Mouse (Mus musculus) liver, adult (tissue): ENCODE data around the gene Hist1h4c.

Experiments used
- GATA4 ChIP-seq: IDR thresholded peaks from 2 replicates; pipeline ENCODE4 v1.6.1; 2014; ENCODE audit warnings: mild to moderate bottlenecking, low read length; ENCODE audit not compliant: insufficient replicate concordance

Gene Hist1h4c

DNA sequence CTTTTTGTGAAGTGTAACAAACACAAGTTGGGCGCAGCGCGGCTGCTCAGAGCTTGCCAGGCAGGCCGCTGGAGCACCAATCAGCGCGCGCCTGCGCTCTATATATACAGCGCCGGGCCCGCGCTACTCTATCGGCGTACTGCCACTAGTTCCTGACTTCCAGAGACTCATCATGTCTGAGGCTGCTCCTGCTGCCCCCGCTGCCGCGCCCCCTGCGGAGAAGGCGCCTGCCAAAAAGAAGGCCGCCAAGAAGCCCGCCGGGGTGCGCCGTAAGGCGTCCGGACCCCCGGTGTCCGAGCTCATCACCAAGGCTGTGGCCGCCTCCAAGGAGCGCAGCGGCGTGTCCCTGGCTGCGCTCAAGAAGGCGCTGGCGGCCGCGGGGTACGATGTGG lies 40.4 kb upstream of the Hist1h4c start, which contains the start of gene Hist1h1c:
Gene Hist1h1c (plus strand): TSS at position 132 of the 392 bp plus-strand sequence.
- no peak for TF ChIP-seq GATA4

DNA sequence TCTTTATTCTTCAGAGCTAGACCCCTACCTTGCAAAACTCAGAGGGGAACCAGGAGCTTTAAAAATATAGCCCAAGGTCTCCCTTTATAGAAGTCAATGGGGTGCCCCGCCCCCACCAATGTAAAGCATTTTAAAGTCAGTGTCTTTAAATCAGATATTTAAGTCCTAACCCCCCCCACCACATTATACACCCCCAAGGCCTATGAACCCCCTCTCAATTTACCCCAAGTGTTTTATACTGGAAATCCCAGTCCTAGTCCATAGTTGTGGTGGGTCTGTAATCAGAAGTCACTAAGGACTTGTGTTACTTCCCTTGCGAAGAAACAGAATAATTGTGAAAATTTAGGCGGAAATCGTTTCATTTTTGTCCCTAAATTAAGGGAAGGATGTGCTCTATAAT lies 39.8 kb upstream of the Hist1h4c start:
- no peak for TF ChIP-seq GATA4

DNA sequence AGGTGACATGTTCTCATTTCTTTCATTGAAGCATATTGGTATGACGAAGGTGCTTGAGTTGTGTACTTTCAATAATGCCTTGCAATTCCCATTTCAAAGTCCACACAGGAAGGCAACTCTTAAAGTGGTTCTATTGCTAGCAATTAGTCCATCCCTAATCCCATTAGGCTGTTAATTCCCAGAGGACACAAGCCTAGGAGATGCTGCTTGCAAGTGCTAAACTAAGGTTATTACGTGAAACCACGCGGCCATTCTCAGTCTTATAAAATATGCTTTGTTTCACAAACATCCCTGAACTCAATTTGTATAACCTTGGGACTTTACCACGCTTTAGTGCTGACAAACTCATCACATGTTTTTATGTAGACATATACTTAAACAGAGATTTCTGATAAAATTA lies 38.8 kb upstream of the Hist1h4c start:
- TF ChIP-seq GATA4: no peak

DNA sequence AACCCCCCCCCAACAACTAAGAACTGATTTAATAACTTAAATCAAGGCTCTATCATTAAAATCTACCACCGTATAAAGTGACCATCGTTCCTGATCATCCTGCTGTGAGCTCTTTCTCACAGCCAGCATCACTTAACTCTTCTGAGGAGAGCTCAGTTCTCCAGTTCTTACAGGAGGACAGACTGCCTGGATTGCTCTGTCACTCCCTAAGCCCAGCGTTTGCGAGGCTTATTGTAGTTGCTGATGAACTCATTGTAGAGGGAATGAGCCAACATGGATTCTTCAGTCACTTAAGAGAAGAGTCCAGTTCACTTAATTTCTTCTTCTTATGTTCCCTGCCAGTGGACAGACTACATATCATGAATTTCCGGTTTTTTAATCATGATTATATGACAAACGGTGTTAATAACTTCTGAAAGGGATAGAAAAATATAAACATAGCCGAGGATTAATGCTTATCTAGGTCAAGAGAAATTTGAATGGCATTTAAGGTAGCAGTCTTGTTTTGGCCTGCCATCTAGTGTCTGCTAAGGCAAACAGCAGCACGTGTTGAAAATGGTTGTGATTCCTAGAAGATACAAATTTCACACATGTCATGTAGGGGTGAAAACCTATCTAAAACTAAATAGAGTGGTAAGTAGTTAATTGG lies 34.0 kb upstream of the Hist1h4c start:
- no peak for TF ChIP-seq GATA4

DNA sequence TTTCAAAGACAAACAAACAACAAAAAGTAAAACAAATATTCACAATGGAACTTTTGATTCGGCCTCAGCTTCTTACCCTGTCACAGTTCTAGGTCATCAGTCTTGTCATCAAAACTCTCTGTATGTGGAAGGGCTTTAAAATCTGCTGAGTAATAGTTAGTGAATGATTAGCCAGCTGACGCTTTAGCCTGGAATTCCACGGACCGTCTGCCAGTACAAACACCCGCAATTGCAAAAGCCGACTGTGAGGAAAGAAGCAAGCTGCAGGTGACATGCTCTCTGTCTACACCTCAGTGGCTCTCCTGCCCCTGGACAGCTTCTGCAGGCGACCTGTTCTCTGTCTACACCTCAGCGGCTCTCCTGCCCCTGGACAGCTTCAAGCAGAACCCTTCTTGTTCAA lies 32.2 kb upstream of the Hist1h4c start:
- TF ChIP-seq GATA4: no peak

DNA sequence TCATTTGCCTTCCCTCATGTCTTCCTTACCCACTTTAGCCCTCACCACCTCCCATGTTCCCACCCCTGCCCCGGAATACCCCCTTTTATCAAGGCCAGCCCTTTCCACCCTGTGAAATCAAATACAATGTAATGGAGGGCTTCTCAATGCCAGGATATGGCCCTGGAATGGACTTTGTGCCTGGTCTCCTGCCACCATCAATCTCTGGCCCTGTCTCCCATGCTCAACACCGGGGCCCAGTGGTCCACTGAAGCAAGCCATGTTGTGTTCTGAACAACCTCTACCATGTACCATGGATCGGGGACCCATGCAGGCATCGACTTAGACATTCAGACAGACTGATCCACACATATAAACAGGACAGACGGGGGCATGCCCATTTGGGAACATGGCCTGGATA lies 31.5 kb upstream of the Hist1h4c start:
- TF ChIP-seq GATA4: no peak

DNA sequence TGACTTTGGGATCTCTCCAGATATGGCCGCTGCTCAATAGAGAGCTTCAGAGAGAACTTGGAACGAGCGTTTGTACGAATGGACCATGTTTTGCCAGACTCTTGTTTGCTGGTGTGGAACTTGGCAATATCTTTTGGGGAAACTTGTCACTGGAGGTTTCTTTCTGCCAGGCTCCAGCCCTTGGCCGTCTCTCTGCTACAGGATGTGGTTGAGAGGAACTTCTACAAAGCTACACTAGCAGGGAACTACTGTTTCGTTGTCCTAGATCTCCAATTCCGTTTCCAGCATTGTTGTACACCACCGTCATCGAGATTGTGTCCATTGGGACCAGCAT lies 30.9 kb upstream of the Hist1h4c start:
- TF ChIP-seq GATA4: no peak

DNA sequence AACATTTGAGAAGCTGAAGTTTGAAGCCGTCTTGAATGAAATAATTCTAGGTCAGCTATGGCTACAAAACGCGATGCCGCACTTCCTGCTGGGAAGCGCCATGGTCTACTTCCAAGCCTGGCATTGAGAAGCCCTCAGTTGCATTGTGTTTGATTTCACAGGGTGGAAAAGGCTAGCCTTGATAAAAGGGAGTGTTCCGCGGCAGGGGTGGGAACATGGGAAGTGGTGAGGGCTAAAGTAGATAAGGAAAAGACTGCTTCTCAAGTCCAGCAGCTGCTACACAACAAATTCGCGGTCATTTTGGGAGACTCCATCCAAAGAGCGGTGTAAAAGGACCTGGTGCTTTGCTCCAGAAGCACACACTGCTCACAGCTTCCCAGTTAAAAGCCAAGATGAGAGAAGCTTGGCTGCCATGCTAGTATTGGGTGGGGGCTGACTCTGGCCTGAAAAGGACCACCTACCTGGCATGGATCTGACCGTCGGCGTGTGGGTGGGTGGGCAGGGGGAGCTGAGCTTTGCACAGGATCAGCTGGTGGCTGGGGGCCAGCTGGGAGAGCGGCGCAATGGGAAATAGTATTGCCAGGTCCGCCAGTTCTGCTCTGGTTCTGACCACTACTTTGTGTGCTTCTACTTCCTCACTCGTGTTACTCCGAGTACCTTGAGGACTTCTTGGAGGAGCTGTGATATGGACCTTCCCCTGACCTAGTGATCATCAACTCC lies 30.4 kb upstream of the Hist1h4c start:
- no peak for TF ChIP-seq GATA4

DNA sequence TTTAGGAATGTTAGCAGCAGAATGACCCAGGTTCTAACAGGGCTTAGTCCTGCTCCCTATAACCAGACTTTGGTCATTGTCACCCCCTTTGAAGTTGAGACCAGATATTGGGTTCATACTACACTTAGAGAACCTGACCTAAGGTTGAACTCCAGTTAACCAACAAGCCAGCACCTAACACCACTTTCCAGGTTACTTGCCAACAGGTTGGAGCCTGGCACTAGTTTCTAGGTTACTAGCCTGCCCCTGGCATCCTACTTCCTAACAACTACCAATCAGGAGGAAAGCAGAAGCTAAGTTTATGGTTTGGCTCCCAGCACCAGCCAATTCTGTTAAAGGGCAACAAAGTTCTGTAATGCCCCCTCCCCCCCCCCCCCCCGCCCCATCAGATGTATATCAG lies 27.0 kb upstream of the Hist1h4c start:
- no peak for TF ChIP-seq GATA4

DNA sequence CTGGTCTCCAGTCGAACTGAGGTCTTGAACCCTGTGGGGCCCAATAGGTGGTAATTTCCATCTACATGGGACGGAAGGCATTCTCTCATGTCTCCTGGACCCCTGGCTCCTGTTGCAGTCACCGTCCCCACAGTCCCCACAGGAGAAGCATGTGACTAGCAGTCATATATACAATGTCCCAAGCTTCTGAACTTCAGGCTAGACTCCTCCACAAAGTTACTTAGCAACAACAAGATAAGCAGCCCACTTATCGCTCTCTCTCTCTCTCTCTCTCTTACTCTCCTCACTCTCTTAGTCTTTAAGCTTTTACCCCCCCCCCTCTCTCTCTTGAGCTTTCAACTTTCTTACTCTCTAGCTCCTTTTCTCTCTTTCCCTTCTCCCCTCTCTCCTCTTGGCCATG lies 26.0 kb upstream of the Hist1h4c start:
- TF ChIP-seq GATA4: no peak

DNA sequence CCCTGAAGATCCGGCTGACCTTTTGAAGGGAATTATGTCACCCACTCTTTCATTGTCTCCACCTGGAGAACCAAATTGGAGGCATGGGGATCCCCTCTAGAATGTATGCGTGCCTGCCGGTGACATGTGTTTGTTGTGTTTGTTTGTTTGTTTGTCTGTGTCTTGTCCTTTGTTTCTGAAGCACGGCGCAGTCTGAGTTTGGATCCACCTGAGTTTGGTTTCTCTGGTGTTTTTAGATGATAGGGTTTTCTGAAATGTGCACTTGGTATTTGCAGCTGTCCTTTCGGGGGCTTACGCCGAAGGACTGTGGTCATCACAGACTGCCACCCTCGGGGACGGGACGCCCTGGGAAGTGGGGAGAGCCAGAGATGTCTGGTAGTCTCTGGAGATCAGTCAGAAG lies 18.9 kb upstream of the Hist1h4c start:
- TF ChIP-seq GATA4: no peak

DNA sequence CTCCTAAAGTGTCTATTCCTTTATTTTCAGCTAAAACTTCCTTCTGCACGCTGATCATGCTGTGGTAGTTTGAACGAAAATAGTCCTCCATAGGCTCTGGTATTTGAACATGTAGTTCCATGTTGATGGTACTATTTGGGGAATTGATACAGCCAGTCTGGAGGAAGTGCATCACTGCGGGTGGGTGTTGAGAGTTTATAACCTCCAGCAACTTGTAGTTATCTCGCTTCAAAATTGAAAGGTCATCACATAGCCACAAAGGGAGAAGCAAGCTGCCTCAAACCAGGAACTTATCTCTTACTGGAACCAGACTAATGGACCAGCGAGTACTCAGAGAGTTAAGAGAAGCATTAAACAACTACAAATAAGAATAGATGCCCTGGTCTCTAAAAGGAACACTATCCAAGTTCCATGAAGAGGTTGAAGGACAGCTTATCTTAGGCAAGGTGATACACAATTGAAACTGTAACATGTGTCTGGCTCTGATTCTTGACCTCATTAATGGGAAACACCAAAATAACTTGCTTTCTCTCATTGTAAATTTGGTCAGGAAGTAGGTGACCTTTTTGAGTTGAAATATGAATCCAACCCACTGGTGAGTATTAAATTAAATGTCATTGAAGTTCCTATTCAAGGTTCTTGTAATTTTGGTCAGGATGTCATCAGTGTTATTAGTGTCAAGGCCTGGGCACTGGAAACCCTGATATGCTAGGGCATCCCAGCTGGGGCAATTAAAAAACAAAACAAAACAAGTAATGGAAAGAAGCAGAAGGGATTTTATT lies 18.2 kb upstream of the Hist1h4c start:
- no peak for TF ChIP-seq GATA4

DNA sequence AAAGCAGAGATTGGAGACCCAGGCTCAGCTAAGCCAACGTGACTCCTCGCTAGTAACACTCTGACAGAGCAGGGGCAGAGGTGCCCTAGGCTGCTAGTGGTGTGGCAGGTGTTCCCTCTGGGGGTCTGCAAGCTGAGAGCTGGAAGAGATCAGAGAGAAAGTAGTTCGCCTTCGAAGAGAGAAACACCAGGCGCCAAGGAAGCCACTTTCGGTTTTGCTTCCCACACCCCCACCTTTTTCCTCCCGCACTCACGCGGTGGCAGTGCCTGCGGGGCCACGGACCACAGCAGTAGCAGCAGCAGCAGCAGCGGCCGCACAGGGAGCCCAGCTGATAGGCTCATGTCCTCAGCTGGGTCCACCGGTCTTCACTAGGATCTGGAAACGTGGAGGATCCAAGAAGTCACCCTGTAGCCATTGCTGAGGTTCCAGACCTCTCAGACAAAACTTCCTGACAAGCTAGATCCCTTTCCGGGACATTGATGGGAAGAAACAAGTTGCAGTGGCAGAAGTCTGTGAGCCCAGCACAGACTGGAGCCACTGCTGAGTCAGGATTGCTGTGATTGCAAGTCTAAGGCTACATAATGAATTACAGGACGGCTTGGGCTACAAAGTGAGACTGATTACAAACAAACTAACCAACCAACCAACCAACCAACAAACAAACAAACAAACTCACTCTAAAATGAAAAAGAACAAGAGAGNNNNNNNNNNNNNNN lies 12.3 kb upstream of the Hist1h4c start, which contains the start of gene Hfe:
Gene Hfe (minus strand): TSS at position 481 of the 716 bp plus-strand sequence.
- peak; percentile 25; the same call in 1 of the 2 replicates for TF ChIP-seq GATA4

DNA sequence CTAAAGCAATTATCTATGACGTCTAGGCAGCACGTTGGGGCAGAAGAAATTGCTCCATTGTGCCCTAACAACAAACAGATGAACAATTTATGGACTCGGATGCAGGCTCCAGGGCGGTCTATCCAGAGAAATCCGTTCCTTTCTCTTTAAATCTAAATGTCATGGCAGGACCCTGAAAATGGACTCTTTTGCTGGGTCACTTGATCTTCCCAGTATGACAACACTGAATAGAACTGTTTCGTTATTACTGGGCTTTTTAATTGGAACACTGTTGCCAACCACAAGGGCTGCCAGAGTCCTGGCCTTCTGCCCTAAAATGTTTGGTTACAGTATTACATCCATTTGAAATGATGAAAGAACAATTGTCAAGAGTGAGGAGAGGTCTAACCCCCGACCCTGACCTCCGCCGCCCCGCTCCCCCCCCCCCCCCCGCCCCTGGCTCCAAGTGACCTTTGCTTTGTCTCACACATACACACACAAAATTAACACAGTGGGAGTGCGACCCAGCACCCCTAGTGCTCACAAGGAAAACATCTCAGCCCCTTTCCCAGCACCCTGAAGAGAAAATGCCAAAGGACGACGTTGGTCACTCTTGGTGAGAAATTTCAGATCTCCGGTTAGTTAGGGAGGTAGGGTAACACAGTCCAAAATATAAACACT lies 11.6 kb upstream of the Hist1h4c start:
- TF ChIP-seq GATA4: no peak

DNA sequence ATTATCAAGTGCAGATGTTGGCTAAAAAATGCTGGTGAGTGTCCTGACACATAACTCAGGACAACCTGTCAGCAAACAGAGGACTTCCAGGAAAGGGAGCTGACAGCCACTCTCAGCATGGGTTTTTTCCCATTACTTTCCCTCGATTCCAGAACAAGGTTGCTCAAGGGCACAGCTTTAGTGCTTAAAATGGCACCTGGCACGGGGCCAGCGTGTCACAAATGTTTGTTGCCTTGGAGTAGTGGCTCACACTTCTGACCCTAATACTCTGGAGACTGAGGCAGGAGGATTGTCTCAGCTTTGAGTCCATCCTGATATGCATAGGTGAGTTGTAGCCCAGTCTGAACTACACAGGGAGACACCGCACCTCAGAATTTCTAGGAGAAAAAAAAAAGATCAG lies 10.4 kb upstream of the Hist1h4c start:
- TF ChIP-seq GATA4: no peak
